13 mouse cellular contexts compared by ENCODE assay signal in the genomic region with DNA sequence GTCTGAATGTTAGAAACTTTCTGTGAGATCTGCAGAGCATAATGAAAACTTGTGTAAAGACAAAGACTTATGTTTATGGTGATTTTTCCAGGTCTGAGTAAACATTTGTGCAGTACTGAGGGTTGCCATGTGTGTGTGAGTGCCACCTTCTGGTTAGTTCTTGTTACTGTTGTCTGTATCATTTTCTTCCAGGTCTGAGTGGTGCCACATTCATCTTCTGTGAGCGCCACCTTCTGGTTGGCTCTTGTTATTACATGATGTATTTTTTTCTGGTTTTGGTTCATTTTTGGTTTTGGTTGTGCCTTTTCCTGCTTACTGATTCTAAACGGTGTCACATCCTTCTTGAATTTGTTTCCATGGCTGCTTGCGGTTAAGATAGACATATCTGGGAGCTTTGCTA. TPM values are rescaled to one million over a fixed set of nuclear protein-coding genes. Genes with fewer than 3 reads are reported as not detected.
A peak's percentile ranks its signal among the peaks of the same experiment; 100 is the strongest.
DNase-seq lines count a peak whose midpoint lies in the region; ATAC-seq and TF ChIP-seq lines count a peak whose summit lies in the region.
"Had no signal": no experiment of that assay in that cellular context is flagged by ENCODE, and none has a peak within 500 bp of the region (broad histone marks: within the 10 kb centered on the region; RNA-seq: fewer than 3 reads in every experiment).

No protein-coding gene starts in this region.

- no peak overlapping the region for H3K4me3 ChIP-seq in hindbrain, embryonic 11.5 days (ENCODE audit: low read depth, low read length)
- no peak overlapping the region for H3K4me3 ChIP-seq in hindbrain, embryonic 13.5 days
- no peak overlapping the region for H3K4me3 ChIP-seq in lung, postnatal 0 days (ENCODE audit: low read depth, low read length)
- H3K4me3 ChIP-seq: limb, embryonic 10.5 days; neural tube, embryonic 12.5 days had no signal

- H3K27me3 ChIP-seq in hindbrain, embryonic 11.5 days (ENCODE audit: control insufficient read depth, insufficient read depth, low read length): no peaks in the 10 kb centered on the region
- no peaks in the 10 kb centered on the region for H3K27me3 ChIP-seq in hindbrain, embryonic 13.5 days
- no peaks in the 10 kb centered on the region for H3K27me3 ChIP-seq in lung, postnatal 0 days (replicated peaks; ENCODE audit: insufficient read depth, low read length)
- H3K27me3 ChIP-seq: neural tube, embryonic 12.5 days had no signal

- TF ChIP-seq EP300 in lung, postnatal 0 days (IDR thresholded peaks at IDR 0.05): no peak

- TF ChIP-seq CTCF in lung, postnatal 0 days (IDR thresholded peaks at IDR 0.05): peak; percentile 35

- DNase-seq in hindbrain, embryonic 11.5 days (ENCODE audit: low spot score): peak; percentile 0
- no peak for DNase-seq in lung, postnatal 0 days (ENCODE audit: low spot score)
- DNase-seq in lung, postnatal 4 days: no peak
- DNase-seq in NIH3T3 (ENCODE audit: low read depth): peak; percentile 28
- DNase-seq in retina, adult 2 months (ENCODE audit: low read depth, low spot score): peak; percentile 64
- DNase-seq in T-cell, adult 2 months (ENCODE audit: low spot score): no peak
- DNase-seq in thymus, adult 18-20 months: no peak
- DNase-seq: cerebellum, adult 8-10 months; kidney, adult 11 months had no signal

- no peaks in the 10 kb centered on the region for H3K4me1 ChIP-seq in hindbrain, embryonic 11.5 days (replicated peaks; ENCODE audit: control insufficient read depth, insufficient read depth, low read length)
- H3K4me1 ChIP-seq in hindbrain, embryonic 13.5 days (replicated peaks): no peaks in the 10 kb centered on the region
- no peaks in the 10 kb centered on the region for H3K4me1 ChIP-seq in lung, postnatal 0 days (ENCODE audit: insufficient read depth, low read depth, low read length)
- H3K4me1 ChIP-seq: limb, embryonic 10.5 days; neural tube, embryonic 12.5 days had no signal

- 67% methylated on average over 3 of the region's 3 CpGs for WGBS in hindbrain, embryonic 11.5 days
- 74% methylated on average over 3 of the region's 3 CpGs for WGBS in hindbrain, embryonic 13.5 days
- 66% methylated on average over 3 of the region's 3 CpGs for WGBS in lung, postnatal 0 days

- no peak overlapping the region for H3K27ac ChIP-seq in hindbrain, embryonic 11.5 days (ENCODE audit: low read depth, low read length)
- H3K27ac ChIP-seq in hindbrain, embryonic 13.5 days: no peak overlapping the region
- no peak overlapping the region for H3K27ac ChIP-seq in lung, postnatal 0 days (ENCODE audit: low read length)
- H3K27ac ChIP-seq: limb, embryonic 10.5 days; macrophage; neural tube, embryonic 12.5 days had no signal

- no peaks in the 10 kb centered on the region; the same call in 1 of the 2 replicates for H3K9me3 ChIP-seq in hindbrain, embryonic 11.5 days (ENCODE audit: control insufficient read depth, low read length)
- H3K9me3 ChIP-seq in hindbrain, embryonic 13.5 days: peaks cover 18% of the 10 kb centered on the region
- H3K9me3 ChIP-seq in lung, postnatal 0 days (ENCODE audit: low read length): 0 out of 2 replicates have a peak, but pooled peaks cover 4% of the 10 kb centered on the region

- ATAC-seq in hindbrain, embryonic 11.5 days (ENCODE audit: low FRiP score): no peak
- no peak for ATAC-seq in hindbrain, embryonic 13.5 days (ENCODE audit: low FRiP score)
- ATAC-seq in lung, postnatal 0 days: no peak

- no peaks in the 10 kb centered on the region for H3K36me3 ChIP-seq in hindbrain, embryonic 11.5 days (ENCODE audit: control insufficient read depth, insufficient read depth, low read length)
- no peaks in the 10 kb centered on the region for H3K36me3 ChIP-seq in hindbrain, embryonic 13.5 days
- no peaks in the 10 kb centered on the region for H3K36me3 ChIP-seq in lung, postnatal 0 days (ENCODE audit: insufficient read depth, low read length)
- H3K36me3 ChIP-seq: limb, embryonic 10.5 days; neural tube, embryonic 12.5 days had no signal

- H3K9ac ChIP-seq in hindbrain, embryonic 11.5 days (ENCODE audit: low read depth, low read length): no peak overlapping the region
- no peak overlapping the region for H3K9ac ChIP-seq in hindbrain, embryonic 13.5 days
- H3K9ac ChIP-seq in lung, postnatal 0 days (replicated peaks; ENCODE audit: low read depth): no peak overlapping the region
- H3K9ac ChIP-seq: neural tube, embryonic 12.5 days had no signal

- H3K4me2 ChIP-seq in hindbrain, embryonic 11.5 days (replicated peaks; ENCODE audit: low read depth, low read length): no peak overlapping the region
- no peak overlapping the region for H3K4me2 ChIP-seq in hindbrain, embryonic 13.5 days
- H3K4me2 ChIP-seq in lung, postnatal 0 days (replicated peaks; ENCODE audit: low read depth, low read length): no peak overlapping the region
- H3K4me2 ChIP-seq: neural tube, embryonic 12.5 days had no signal

RNA-seq across cellular contexts. Expression of a gene that starts 45.0 kb away (rescaled TPM):
- polyA plus RNA-seq in hindbrain, embryonic 11.5 days (2014; fragmentation: Nextera tagmentation; extraction: Ambion mirVana): not detected in 2 replicates
- 0.26 and 0.32 TPM in 2 replicates for polyA plus RNA-seq in hindbrain, embryonic 13.5 days (2015; fragmentation: Nextera tagmentation; extraction: Ambion mirVana)
- not detected in 2 replicates for polyA plus RNA-seq in lung, postnatal 0 days (2015; fragmentation: Nextera tagmentation; extraction: Ambion mirVana)
- polyA plus RNA-seq: macrophage had no signal

Comparison
In these comparisons a context has a peak if more than half of its experiments do, and no peak if none do; other contexts are left out.
1. DNase-seq: peak in hindbrain, embryonic 11.5 days (single experiment), NIH3T3 (single experiment) and retina, adult 2 months (single experiment); none in lung, postnatal 0 days (single experiment), lung, postnatal 4 days (0 of 2), T-cell, adult 2 months (single experiment) and thymus, adult 18-20 months (0 of 2).